Mouse (Mus musculus) G1E (cell line): ENCODE data around the gene Gm20708. TPM values are rescaled to one million over a fixed set of nuclear protein-coding genes. Genes with fewer than 3 reads are reported as not detected.

Experiments
- ATAC-seq: 2 replicates; pipeline ENCODE4 v1.8.0; 2016; ENCODE audit warnings: mild to moderate bottlenecking; ENCODE audit not compliant: insufficient number of reproducible peaks, poor library complexity, low FRiP score, severe bottlenecking; ENCODE audit errors: extremely low read depth
- DNase-seq: peaks from one replicate; pipeline ENCODE4 v3.0.0; 2012; ENCODE audit warnings: low spot score
- H3K27me3 ChIP-seq: 2 replicates; pipeline ENCODE4 v1.6.1; 2012; ENCODE audit warnings: mild to moderate bottlenecking, low read length, inconsistent platforms; ENCODE audit not compliant: insufficient read depth
- H3K36me3 ChIP-seq: replicated peaks from 2 replicates; pipeline ENCODE3; 2012; ENCODE audit warnings: mild to moderate bottlenecking, inconsistent platforms
- H3K4me1 ChIP-seq: 2 replicates; pipeline ENCODE4 v1.6.1; 2012; ENCODE audit warnings: low read depth, low read length, inconsistent platforms, mixed read lengths; ENCODE audit not compliant: insufficient read depth
- H3K4me3 ChIP-seq: 2 replicates; pipeline ENCODE4 v1.5.1; 2012; ENCODE audit warnings: low read depth, mild to moderate bottlenecking, inconsistent platforms, low read length, moderate library complexity, mixed read lengths
- H3K9me3 ChIP-seq: replicated peaks from 2 replicates; pipeline ENCODE4 v1.6.1; 2012; ENCODE audit warnings: inconsistent platforms
- CTCF ChIP-seq: IDR thresholded peaks from 2 replicates; pipeline ENCODE4 v1.5.1; 2012; ENCODE audit warnings: low read depth, low read length, inconsistent platforms, mixed read lengths
- GATA1 ChIP-seq: IDR thresholded peaks from 2 replicates; pipeline ENCODE4 v1.6.1; 2012; ENCODE audit warnings: borderline replicate concordance, low read length, inconsistent platforms, mixed read lengths
- GATA2 ChIP-seq: IDR thresholded peaks from 2 replicates; pipeline ENCODE4 v1.6.1; 2012; ENCODE audit warnings: low read depth, low read length, inconsistent platforms, borderline replicate concordance
- POLR2AphosphoS5 ChIP-seq: IDR thresholded peaks from 2 replicates; pipeline ENCODE4 v1.6.1; 2012; ENCODE audit warnings: low read depth, low read length, inconsistent platforms; ENCODE audit not compliant: insufficient replicate concordance
- TAL1 ChIP-seq: conservative IDR thresholded peaks from 2 replicates; pipeline ENCODE4 v1.6.1; 2012; ENCODE audit warnings: low read depth, low read length, inconsistent platforms, mixed read lengths
- polyA plus RNA-seq: library from polyadenylated mRNA; stranded (reverse); fragments of >175 nt; gene quantifications from 2 replicates; pipeline ENCODE4 v1.2.3, GENCODE M21; 2012
- total RNA-seq, 2 experiments: library from RNA; stranded (forward) in 1 of 2; stranded (reverse) in 1 of 2; fragments of 200-1000 nt in 1 of 2; fragments of >200 nt in 1 of 2; fragmentation: Nextera tagmentation in 1 of 2; gene quantifications; 2 replicates each; pipeline ENCODE4 v1.2.3; 2014 to 2017

Gene Gm20708
- total and polyA plus RNA-seq, 3 experiments: 0.09 to 8.7 TPM; not detected in 1

DNA sequence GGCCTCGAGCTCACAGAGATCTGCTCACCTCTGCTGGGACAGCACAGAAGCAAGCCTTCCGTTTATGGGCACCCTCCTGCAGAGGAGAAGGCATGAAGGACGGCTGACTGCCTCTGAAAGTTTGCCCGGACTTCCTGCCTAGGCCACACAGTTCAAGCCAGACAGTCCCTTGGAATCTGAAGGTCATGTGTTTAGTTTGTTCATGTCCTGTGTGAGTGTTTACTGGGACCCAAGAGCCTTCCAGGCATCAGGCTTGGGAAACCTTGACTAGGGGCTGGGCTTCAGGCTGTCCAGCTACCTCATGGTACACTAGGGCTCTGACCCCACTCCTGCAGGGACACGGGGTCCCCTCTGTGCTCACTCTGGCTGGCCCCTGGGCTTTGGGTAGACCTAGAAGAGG lies 76.5 kb downstream of the Gm20708 start:
- TF ChIP-seq CTCF: no peak
- no peak for TF ChIP-seq POLR2AphosphoS5
- TF ChIP-seq GATA2: no peak
- ATAC-seq (no peak), DNase-seq (no peak)
- no peaks in the 10 kb centered on the region for H3K9me3 ChIP-seq
- H3K36me3 ChIP-seq: no peaks in the 10 kb centered on the region
- H3K27me3 ChIP-seq: peaks cover 75% of the 10 kb centered on the region
- H3K4me1 ChIP-seq: peaks cover 12% of the 10 kb centered on the region
- no peak overlapping the region for H3K4me3 ChIP-seq

DNA sequence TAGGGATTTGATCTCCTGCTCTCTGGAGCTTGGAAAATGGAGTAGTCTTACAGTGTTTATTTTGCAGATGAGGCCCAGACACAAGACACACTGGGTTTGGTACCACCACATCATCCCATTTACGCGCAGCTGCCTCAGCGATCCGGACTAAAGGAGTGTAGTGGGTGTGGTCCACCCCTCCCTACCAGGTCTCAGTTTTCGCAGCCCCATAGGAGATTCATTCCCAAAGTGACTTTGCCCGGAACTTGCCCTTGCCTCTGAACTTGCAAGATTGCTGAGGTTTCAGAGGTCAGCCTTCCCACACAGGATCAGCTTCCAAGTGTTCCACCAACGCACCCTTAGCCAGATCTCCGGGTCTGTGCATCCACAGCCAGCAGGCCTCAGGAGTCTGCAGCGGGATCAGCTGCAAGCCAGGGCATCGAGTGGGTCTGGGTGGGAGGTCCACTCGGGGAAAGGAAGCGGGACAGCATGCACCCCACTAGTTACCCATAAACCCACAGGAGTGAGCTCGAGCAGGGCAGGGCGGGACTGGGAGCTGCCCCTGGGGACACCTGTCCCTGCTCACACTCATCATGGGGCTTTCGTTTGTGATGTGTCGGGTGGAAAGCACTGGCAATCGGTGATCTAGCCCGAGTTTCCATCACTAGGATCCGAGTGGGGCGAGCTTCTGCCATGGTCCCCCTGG lies 78.8 kb downstream of the Gm20708 start:
- no peak overlapping the region for H3K4me3 ChIP-seq
- H3K9me3 ChIP-seq: no peaks in the 10 kb centered on the region
- ATAC-seq (no peak), DNase-seq (no peak)
- peaks cover 71% of the 10 kb centered on the region for H3K27me3 ChIP-seq
- H3K36me3 ChIP-seq: no peaks in the 10 kb centered on the region
- H3K4me1 ChIP-seq: no peaks in the 10 kb centered on the region
- TF ChIP-seq CTCF (no peak), TAL1 (no peak), POLR2AphosphoS5 (no peak), GATA2 (no peak)

DNA sequence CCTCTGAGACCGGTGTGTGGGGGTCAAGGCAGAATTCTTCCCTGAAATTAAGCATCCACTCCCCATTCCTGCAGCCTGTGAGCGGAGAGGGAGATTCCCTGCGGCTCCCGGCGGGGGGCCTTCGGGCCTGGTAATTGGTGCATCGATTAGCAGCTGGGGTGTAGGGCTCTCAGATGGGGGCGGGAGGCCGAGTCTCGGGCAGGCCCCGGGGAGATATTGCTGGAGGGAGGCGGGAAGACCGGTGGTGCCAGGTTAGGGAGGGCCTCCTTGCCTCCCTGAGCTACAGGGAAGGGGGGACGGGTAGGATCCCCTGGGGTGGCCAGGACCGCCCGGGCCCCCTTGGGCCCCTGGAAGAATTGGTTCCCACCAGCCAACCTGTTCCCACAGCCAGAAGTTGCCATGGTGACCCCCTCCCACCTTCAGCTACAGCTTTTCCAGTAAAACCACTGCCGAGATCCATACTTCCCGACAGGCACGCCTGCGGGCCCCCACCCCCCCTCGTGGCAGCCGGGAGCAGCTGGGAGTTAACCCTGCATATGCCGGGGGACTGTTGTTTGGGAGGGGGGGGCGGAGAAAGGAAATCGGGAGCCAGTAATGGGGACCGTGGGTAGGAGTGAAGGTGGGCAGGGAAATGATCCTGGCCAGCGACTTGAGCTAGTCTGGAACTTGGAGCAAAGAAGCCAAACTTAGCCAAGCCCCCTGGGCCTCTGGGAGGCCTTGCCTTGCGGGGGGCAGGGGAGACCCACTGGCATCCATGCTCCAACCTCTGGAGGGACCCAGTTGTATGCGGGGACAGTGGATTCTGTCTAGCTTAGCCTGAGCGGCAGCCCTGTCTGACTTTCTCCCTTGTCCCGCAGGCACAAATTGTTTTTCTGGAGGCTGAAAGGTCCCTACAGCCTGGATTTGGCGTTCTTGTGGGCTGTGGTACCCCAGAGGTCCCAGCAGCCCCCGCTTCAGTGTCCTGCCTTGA lies 79.7 kb downstream of the Gm20708 start:
- Histone ChIP-seq H3K4me3 (no peak overlapping the region), H3K4me1 (no peaks in the 10 kb centered on the region), H3K36me3 (no peaks in the 10 kb centered on the region), H3K27me3 (peaks cover 64% of the 10 kb centered on the region), H3K9me3 (no peaks in the 10 kb centered on the region)
- TF ChIP-seq GATA1 (no peak), TAL1 (no peak), CTCF (no peak), GATA2 (no peak), POLR2AphosphoS5 (no peak)
- ATAC-seq (no peak), DNase-seq (no peak)

Other genes starting within 250 kb of the Gm20708 start
- 40.5 and 47.5 TPM in 2 replicates for gene Tnrc6c, start 155.4 kb upstream of the Gm20708 start, total RNA-seq (2014; fragmentation: Nextera tagmentation)
- 18.4 and 19.2 TPM in 2 replicates for gene Tnrc6c, start 155.4 kb upstream of the Gm20708 start, total RNA-seq (2017)
- 19.1 and 21.5 TPM in 2 replicates for gene Tnrc6c, start 155.4 kb upstream of the Gm20708 start, polyA plus RNA-seq
- gene Tmc8, start 27.6 kb upstream of the Gm20708 start, total RNA-seq (2014; fragmentation: Nextera tagmentation): 8.5 and 43.8 TPM in 2 replicates
- 3.4 and 4.6 TPM in 2 replicates for gene Tmc8, start 27.6 kb upstream of the Gm20708 start, total RNA-seq (2017)
- 18.5 and 26.9 TPM in 2 replicates for gene Tmc8, start 27.6 kb upstream of the Gm20708 start, polyA plus RNA-seq
- gene Tmc6, start 27.5 kb upstream of the Gm20708 start, total RNA-seq (2014; fragmentation: Nextera tagmentation): 16.5 and 27.3 TPM in 2 replicates
- 9.6 and 12.2 TPM in 2 replicates for gene Tmc6, start 27.5 kb upstream of the Gm20708 start, total RNA-seq (2017)
- gene Tmc6, start 27.5 kb upstream of the Gm20708 start, polyA plus RNA-seq: 25.3 and 32.3 TPM in 2 replicates
- 5.0 and 20.9 TPM in 2 replicates for gene 6030468B19Rik, start 12.0 kb upstream of the Gm20708 start, total RNA-seq (2014; fragmentation: Nextera tagmentation)
- 3.3 and 4.2 TPM in 2 replicates for gene 6030468B19Rik, start 12.0 kb upstream of the Gm20708 start, total RNA-seq (2017)
- 10.3 and 11.7 TPM in 2 replicates for gene 6030468B19Rik, start 12.0 kb upstream of the Gm20708 start, polyA plus RNA-seq
- 221 and 236 TPM in 2 replicates for gene Syngr2, start within 50 bp of the Gm20708 start, total RNA-seq (2014; fragmentation: Nextera tagmentation)
- gene Syngr2, start within 50 bp of the Gm20708 start, total RNA-seq (2017): 95.8 and 105 TPM in 2 replicates
- gene Syngr2, start within 50 bp of the Gm20708 start, polyA plus RNA-seq: 189 and 211 TPM in 2 replicates
- 8.1 and 23.0 TPM in 2 replicates for gene Afmid, start 16.3 kb downstream of the Gm20708 start, total RNA-seq (2014; fragmentation: Nextera tagmentation)
- 6.4 and 6.9 TPM in 2 replicates for gene Afmid, start 16.3 kb downstream of the Gm20708 start, total RNA-seq (2017)
- 3.5 and 3.7 TPM in 2 replicates for gene Afmid, start 16.3 kb downstream of the Gm20708 start, polyA plus RNA-seq
- gene Tk1, start 16.4 kb downstream of the Gm20708 start, total RNA-seq (2014; fragmentation: Nextera tagmentation): 63.5 and 75.8 TPM in 2 replicates
- gene Tk1, start 16.4 kb downstream of the Gm20708 start, total RNA-seq (2017): 73.2 and 85.0 TPM in 2 replicates
- gene Tk1, start 16.4 kb downstream of the Gm20708 start, polyA plus RNA-seq: 51.3 and 77.0 TPM in 2 replicates
- 82.6 and 131 TPM in 2 replicates for gene Birc5, start 39.6 kb downstream of the Gm20708 start, total RNA-seq (2014; fragmentation: Nextera tagmentation)
- gene Birc5, start 39.6 kb downstream of the Gm20708 start, total RNA-seq (2017): 228 and 241 TPM in 2 replicates
- 149 and 184 TPM in 2 replicates for gene Birc5, start 39.6 kb downstream of the Gm20708 start, polyA plus RNA-seq
- not detected in 2 replicates for gene Tmem235, start 51.1 kb downstream of the Gm20708 start, total RNA-seq (2014; fragmentation: Nextera tagmentation)
- gene Tmem235, start 51.1 kb downstream of the Gm20708 start, total RNA-seq (2017): 0.12 TPM in 1 of 2 replicates, not detected in the other
- gene Tmem235, start 51.1 kb downstream of the Gm20708 start, polyA plus RNA-seq: not detected in 2 replicates
- gene Tha1, start 63.8 kb downstream of the Gm20708 start, total RNA-seq (2014; fragmentation: Nextera tagmentation): not detected in 2 replicates
- gene Tha1, start 63.8 kb downstream of the Gm20708 start, total RNA-seq (2017): not detected in 2 replicates
- not detected in 2 replicates for gene Tha1, start 63.8 kb downstream of the Gm20708 start, polyA plus RNA-seq
- gene Socs3, start 160.4 kb downstream of the Gm20708 start, total RNA-seq (2014; fragmentation: Nextera tagmentation): 1.3 TPM in 1 of 2 replicates, not detected in the other
- 3.8 and 5.6 TPM in 2 replicates for gene Socs3, start 160.4 kb downstream of the Gm20708 start, total RNA-seq (2017)
- gene Socs3, start 160.4 kb downstream of the Gm20708 start, polyA plus RNA-seq: 2.5 and 2.9 TPM in 2 replicates
- gene Pgs1, start 176.6 kb downstream of the Gm20708 start, total RNA-seq (2014; fragmentation: Nextera tagmentation): 9.7 and 10.0 TPM in 2 replicates
- gene Pgs1, start 176.6 kb downstream of the Gm20708 start, total RNA-seq (2017): 17.6 and 18.8 TPM in 2 replicates
- gene Pgs1, start 176.6 kb downstream of the Gm20708 start, polyA plus RNA-seq: 36.9 and 37.6 TPM in 2 replicates